Mouse (Mus musculus) bone marrow, adult 2 months (tissue): ENCODE data around the gene Fgfr2. TPM values are rescaled to one million over a fixed set of nuclear protein-coding genes. Genes with fewer than 3 reads are reported as not detected.

Source experiments
- H3K27ac ChIP-seq: fragments of 200-500 bp; 2 replicates; pipeline ENCODE4 v1.5.1; 2012; ENCODE audit warnings: low read depth, mild to moderate bottlenecking, control low read depth, inconsistent platforms, low read length; ENCODE audit not compliant: control insufficient read depth, poor library complexity, insufficient read depth
- H3K4me1 ChIP-seq: fragments of 200-500 bp; 2 replicates; pipeline ENCODE4 v1.6.1; 2011; ENCODE audit warnings: low read length; ENCODE audit not compliant: control insufficient read depth, insufficient read depth
- H3K4me3 ChIP-seq: fragments of 200-500 bp; replicated peaks from 2 replicates; pipeline ENCODE3; 2011; ENCODE audit warnings: mild to moderate bottlenecking, low read depth, low read length, control low read depth; ENCODE audit not compliant: control insufficient read depth
- CTCF ChIP-seq: fragments of 200-500 bp; IDR thresholded peaks from 2 replicates; pipeline ENCODE4 v1.5.1; 2011; ENCODE audit warnings: low read length, control low read depth; ENCODE audit not compliant: control insufficient read depth, insufficient read depth
- POLR2A ChIP-seq: fragments of 200-500 bp; IDR thresholded peaks from 2 replicates; pipeline ENCODE4 v1.6.1; 2011; ENCODE audit warnings: low read depth, mild to moderate bottlenecking, control low read depth, low read length, borderline replicate concordance; ENCODE audit not compliant: control insufficient read depth
- WGBS: fragments of 180-500 bp; shearing (Covaris S2); methylation state at CpG from one replicate; pipeline ENCODE4 v1.1.7; 2018; 5-methylcytosine and 5-hydroxymethylcytosine counted together
- polyA plus RNA-seq: library from polyadenylated mRNA; stranded (reverse); fragments of >200 nt; gene quantifications from 2 replicates; pipeline ENCODE4 v1.2.4, GENCODE M21; 2011; ENCODE audit warnings: low replicate concordance; ENCODE audit not compliant: missing spikeins, insufficient read depth, insufficient read length

Fgfr2 gene
- polyA plus RNA-seq, 1 experiment: 8.2 TPM

GRCm38 (mm10) chr7:130985193-130985592 is 2138.0 kb downstream of the Fgfr2 start:
- Histone ChIP-seq H3K4me3 (no peak overlapping the region), H3K4me1 (no peaks in the 10 kb centered on the region), H3K27ac (no peak overlapping the region)
- WGBS: 88% methylated on average over 12 of the region's 12 CpGs
- TF ChIP-seq CTCF (no peak), POLR2A (no peak)

GRCm38 (mm10) chr7:130984294-130984693 is 2138.9 kb downstream of the Fgfr2 start:
- H3K4me3 ChIP-seq: no peak overlapping the region
- H3K4me1 ChIP-seq: no peaks in the 10 kb centered on the region
- 83% methylated on average over 7 of the region's 7 CpGs for WGBS
- TF ChIP-seq POLR2A (no peak), CTCF (no peak)
- H3K27ac ChIP-seq: no peak overlapping the region

- TF ChIP-seq POLR2A (no peak), CTCF (no peak)
- H3K4me3 ChIP-seq: no peak overlapping the region
- WGBS: 62% methylated on average over 3 of the region's 3 CpGs
- H3K4me1 ChIP-seq: no peaks in the 10 kb centered on the region
- no peak overlapping the region for H3K27ac ChIP-seq
These were observed 2140.3 kb downstream of the Fgfr2 start for GRCm38 (mm10) chr7:130982881-130983280.

GRCm38 (mm10) chr7:130982371-130982770 is 2140.8 kb downstream of the Fgfr2 start:
- H3K4me3 ChIP-seq: no peak overlapping the region
- WGBS: 72% methylated on average over 4 of the region's 4 CpGs
- TF ChIP-seq CTCF: no peak
- TF ChIP-seq POLR2A: no peak
- no peak overlapping the region for H3K27ac ChIP-seq
- H3K4me1 ChIP-seq: no peaks in the 10 kb centered on the region

GRCm38 (mm10) chr7:130980130-130980529 is 2143.0 kb downstream of the Fgfr2 start:
- H3K4me1 ChIP-seq: no peaks in the 10 kb centered on the region
- TF ChIP-seq POLR2A (no peak), CTCF (no peak)
- no peak overlapping the region for H3K4me3 ChIP-seq
- 77% methylated on average over 5 of the region's 5 CpGs for WGBS
- no peak overlapping the region for H3K27ac ChIP-seq

GRCm38 (mm10) chr7:130978545-130978944 is 2144.6 kb downstream of the Fgfr2 start:
- H3K4me3 ChIP-seq: no peak overlapping the region
- no peak for TF ChIP-seq CTCF
- no peaks in the 10 kb centered on the region for H3K4me1 ChIP-seq
- 71% methylated on average over 1 of the region's 1 CpGs for WGBS
- H3K27ac ChIP-seq: no peak overlapping the region

GRCm38 (mm10) chr7:130977794-130978521 is 2145.2 kb downstream of the Fgfr2 start:
- TF ChIP-seq POLR2A (no peak), CTCF (no peak)

GRCm38 (mm10) chr7:130976305-130976935 is 2146.7 kb downstream of the Fgfr2 start:
- H3K4me3 ChIP-seq: no peak overlapping the region
- H3K27ac ChIP-seq: no peak overlapping the region
- WGBS: 70% methylated on average over 13 of the region's 13 CpGs
- no peaks in the 10 kb centered on the region for H3K4me1 ChIP-seq
- no peak for TF ChIP-seq CTCF
- TF ChIP-seq POLR2A: no peak

More at GRCm38 (mm10) chr7:130977794-130978521, 2145.2 kb downstream of the Fgfr2 start:
- Histone ChIP-seq H3K4me1 (no peaks in the 10 kb centered on the region), H3K4me3 (no peak overlapping the region), H3K27ac (no peak overlapping the region)
- WGBS: 81% methylated on average over 5 of the region's 5 CpGs

- 84% methylated on average over 9 of the region's 9 CpGs for WGBS
- Histone ChIP-seq H3K4me3 (no peak overlapping the region), H3K27ac (no peak overlapping the region), H3K4me1 (no peaks in the 10 kb centered on the region)
- TF ChIP-seq POLR2A (no peak), CTCF (no peak)
These were observed 2150.4 kb downstream of the Fgfr2 start for GRCm38 (mm10) chr7:130972767-130973166.
